Mouse (Mus musculus): Measurements from ENCODE around the gene Twsg1. TPM values are rescaled to one million over a fixed set of nuclear protein-coding genes. Genes with fewer than 3 reads are reported as not detected.

Twsg1 gene
- total and polyA plus RNA-seq, 3 experiments: 17.0 to 17.7 TPM; not detected in 1

GRCm38 (mm10) chr17:65886571-65886970 is 64.5 kb downstream of the Twsg1 start:
- Histone ChIP-seq H3K27ac (ENCODE audit: control insufficient read depth, low read depth, low read length) (peak overlapping the region; percentile 81), H3K9me3 (replicated peaks; ENCODE audit: insufficient read depth, low read length) (no peaks in the 10 kb centered on the region), H3K27me3 (ENCODE audit: control insufficient read depth in 1 of 2, insufficient read depth in 2 of 2, low read length in 2 of 2) (no peaks in the 10 kb centered on the region), H3K9ac (ENCODE audit: control insufficient read depth, low read depth, low read length, poor library complexity, severe bottlenecking) (peak overlapping the region; percentile 84), H3K4me3 (ENCODE audit: control insufficient read depth in 1 of 2, insufficient read depth in 1 of 2, low read depth in 2 of 2, low read length in 2 of 2) (peak overlapping the region; percentile 79 to 85), H3K4me1 (ENCODE audit: control insufficient read depth in 1 of 2, insufficient read depth in 2 of 2, low read length in 2 of 2) (peaks cover 0 to 7% of the 10 kb centered on the region in 2 experiments; a peak in 1 of 4 replicates), H3K36me3 (ENCODE audit: control insufficient read depth in 1 of 2, insufficient read depth in 2 of 2, low read length in 2 of 2) (peaks cover 0 to 2% of the 10 kb centered on the region in 2 experiments; a peak in 1 of 4 replicates), H3K79me2 (ENCODE audit: control insufficient read depth, insufficient read depth, low read length, poor library complexity) (peaks cover 24% of the 10 kb centered on the region)
- TF ChIP-seq TBP (IDR thresholded peaks at IDR 0.05; ENCODE audit: low read depth, low read length) (no peak), GABPA (IDR thresholded peaks at IDR 0.05; ENCODE audit: low read depth, low read length) (no peak), EP300 (IDR thresholded peaks at IDR 0.05; ENCODE audit: low read depth in 1 of 2, low read length in 2 of 2) (no peak), SIN3A (IDR thresholded peaks at IDR 0.05; ENCODE audit: low read length) (no peak; the same call in 1 of the 2 replicates), NRF1 (IDR thresholded peaks at IDR 0.05; ENCODE audit: insufficient read depth, low read depth, low read length, poor library complexity, severe bottlenecking) (no peak), UBTF (IDR thresholded peaks at IDR 0.05; ENCODE audit: borderline replicate concordance, insufficient read depth, low read depth, low read length) (no peak), ZKSCAN1 (IDR thresholded peaks at IDR 0.05; ENCODE audit: low read depth, low read length) (no peak), RAD21 (IDR thresholded peaks at IDR 0.05; ENCODE audit: low read depth, low read length) (no peak), ETS1 (IDR thresholded peaks at IDR 0.05; ENCODE audit: low read depth, low read length) (no peak), HCFC1 (IDR thresholded peaks at IDR 0.05; ENCODE audit: low read depth, low read length) (no peak), CTCF (IDR thresholded peaks at IDR 0.05 in 2 of 3, conservative IDR thresholded peaks at IDR 0.05 in 1 of 3; ENCODE audit: control insufficient read depth in 1 of 3, insufficient read depth in 1 of 3, low read depth in 2 of 3, low read length in 3 of 3, poor library complexity in 1 of 3, severe bottlenecking in 1 of 3) (no peak)
- no peak for DNase-seq (ENCODE audit: low read depth, low spot score)

- no peaks in the 10 kb centered on the region for H3K27me3 ChIP-seq (ENCODE audit: control insufficient read depth in 1 of 2, insufficient read depth in 2 of 2, low read length in 2 of 2)
- DNase-seq (ENCODE audit: low read depth, low spot score): peak; percentile 90
- peak within 1 kb of the TSS; percentile 88 for H3K9ac ChIP-seq (ENCODE audit: control insufficient read depth, low read depth, low read length, poor library complexity, severe bottlenecking)
- TF ChIP-seq MAX (IDR thresholded peaks at IDR 0.05; ENCODE audit: low read length) (peak; percentile 77), POLR2AphosphoS5 (IDR thresholded peaks at IDR 0.05; ENCODE audit: borderline replicate concordance, low read depth, low read length) (peak; percentile 28; the same call in 1 of the 2 replicates), ETS1 (IDR thresholded peaks at IDR 0.05; ENCODE audit: low read depth, low read length) (peak; percentile 39), ZC3H11A (IDR thresholded peaks at IDR 0.05; ENCODE audit: low read depth, low read length) (no peak), SMC3 (IDR thresholded peaks at IDR 0.05; ENCODE audit: low read depth, low read length) (no peak), HCFC1 (IDR thresholded peaks at IDR 0.05; ENCODE audit: low read depth, low read length) (peak; percentile 74), UBTF (IDR thresholded peaks at IDR 0.05; ENCODE audit: borderline replicate concordance, insufficient read depth, low read depth, low read length) (no peak), GABPA (IDR thresholded peaks at IDR 0.05; ENCODE audit: low read depth, low read length) (no peak), MAFK (IDR thresholded peaks at IDR 0.05; ENCODE audit: borderline replicate concordance, low read depth, low read length) (no peak), MEF2A (IDR thresholded peaks at IDR 0.05; ENCODE audit: extremely low read depth, insufficient replicate concordance, low read depth, low read length, poor library complexity, severe bottlenecking) (no peak), MYC (IDR thresholded peaks at IDR 0.05; ENCODE audit: low read depth, low read length) (peak; percentile 61; the same call in 1 of the 2 replicates), MAZ (IDR thresholded peaks at IDR 0.05; ENCODE audit: low read depth, low read length) (peak; percentile 12; the same call in 1 of the 2 replicates), E2F4 (IDR thresholded peaks at IDR 0.05; ENCODE audit: borderline replicate concordance, low read depth, low read length) (no peak), JUND (IDR thresholded peaks at IDR 0.05; ENCODE audit: low read depth, low read length) (no peak), EP300 (IDR thresholded peaks at IDR 0.05; ENCODE audit: low read depth in 1 of 2, low read length in 2 of 2) (no peak; a peak in 1 of 4 replicates), NRF1 (IDR thresholded peaks at IDR 0.05; ENCODE audit: insufficient read depth, low read depth, low read length, poor library complexity, severe bottlenecking) (no peak), BHLHE40 (IDR thresholded peaks at IDR 0.05; ENCODE audit: borderline replicate concordance, low read depth, low read length) (peak; percentile 74), ZNF384 (IDR thresholded peaks at IDR 0.05; ENCODE audit: low read depth, low read length) (peak; percentile 95), USF2 (IDR thresholded peaks at IDR 0.05; ENCODE audit: borderline replicate concordance in 1 of 2, insufficient read depth in 1 of 2, low read depth in 1 of 2, low read length in 2 of 2) (peak in 1 of 2 experiments; percentile 82; a peak in 3 of 4 replicates), TAL1 (IDR thresholded peaks at IDR 0.05; ENCODE audit: low read length) (no peak), NELFE (IDR thresholded peaks at IDR 0.05; ENCODE audit: low read depth, low read length) (peak; percentile 69)
Observed at GRCm38 (mm10) chr17:65885697-65886529, 65.1 kb downstream of the Twsg1 start, which contains the start of gene Ralbp1. TSS of gene Ralbp1 (minus strand) at chr17:65885798.

More at GRCm38 (mm10) chr17:65885697-65886529, 65.1 kb downstream of the Twsg1 start, which contains the start of gene Ralbp1:
- Histone ChIP-seq H3K4me1 (ENCODE audit: control insufficient read depth in 1 of 2, insufficient read depth in 2 of 2, low read length in 2 of 2) (peaks cover 0 to 11% of the 10 kb centered on the region in 2 experiments; a peak in 3 of 4 replicates), H3K9me3 (replicated peaks; ENCODE audit: insufficient read depth, low read length) (no peaks in the 10 kb centered on the region), H3K27ac (ENCODE audit: control insufficient read depth, low read depth, low read length) (peak within 1 kb of the TSS; percentile 81), H3K36me3 (ENCODE audit: control insufficient read depth in 1 of 2, insufficient read depth in 2 of 2, low read length in 2 of 2) (peaks cover 0 to 2% of the 10 kb centered on the region in 2 experiments; a peak in 1 of 4 replicates), H3K4me3 (ENCODE audit: control insufficient read depth in 1 of 2, insufficient read depth in 1 of 2, low read depth in 2 of 2, low read length in 2 of 2) (peak within 1 kb of the TSS; percentile 85 to 87), H3K79me2 (ENCODE audit: control insufficient read depth, insufficient read depth, low read length, poor library complexity) (peaks cover 28% of the 10 kb centered on the region)
